Mouse (Mus musculus): Measurements from ENCODE around the gene Olfr703.

The Olfr703 gene

GRCm38 (mm10) chr7:106843060-106843459 is at the start of gene Olfr703:
Gene Olfr703, plus strand, starts transcription at chr7:106843360.
- no peak for DNase-seq (ENCODE audit: low spot score in 2 of 2)

- DNase-seq (ENCODE audit: low spot score in 2 of 2), result no peak
Measured at GRCm38 (mm10) chr7:106808734-106809133, 34.4 kb upstream of the Olfr703 start, which contains the start of gene Olfr700. Gene Olfr700, minus strand, starts transcription at chr7:106808834.

GRCm38 (mm10) chr7:106813829-106814228 is 29.3 kb upstream of the Olfr703 start, which contains the start of gene Olfr701:
Gene Olfr701, plus strand, starts transcription at chr7:106814129.
- DNase-seq (ENCODE audit: low spot score in 2 of 2), result no peak

GRCm38 (mm10) chr7:106815775-106816174 is 27.4 kb upstream of the Olfr703 start:
- DNase-seq (ENCODE audit: low spot score in 2 of 2), result no peak

GRCm38 (mm10) chr7:106818414-106818813 is 24.7 kb upstream of the Olfr703 start:
- no peak for DNase-seq (ENCODE audit: low spot score in 2 of 2)

GRCm38 (mm10) chr7:106833793-106834192 is 9.4 kb upstream of the Olfr703 start, which contains the start of gene Olfr702:
Gene Olfr702, minus strand, starts transcription at chr7:106833893.
- DNase-seq (ENCODE audit: low spot score in 2 of 2), result no peak

GRCm38 (mm10) chr7:106862885-106863284 is 19.7 kb downstream of the Olfr703 start, which contains the start of gene Olfr704:
Gene Olfr704, plus strand, starts transcription at chr7:106863185.
- DNase-seq (ENCODE audit: low spot score in 2 of 2), result no peak

GRCm38 (mm10) chr7:106876791-106877190 is 33.6 kb downstream of the Olfr703 start, which contains the start of gene Olfr705:
Gene Olfr705, minus strand, starts transcription at chr7:106876891.
- DNase-seq (ENCODE audit: low spot score in 2 of 2), result no peak

- DNase-seq (ENCODE audit: low spot score in 2 of 2), result no peak
Measured at GRCm38 (mm10) chr7:106888062-106888461, 44.9 kb downstream of the Olfr703 start, which contains the start of gene Olfr706. Gene Olfr706, minus strand, starts transcription at chr7:106888162.

All from frontal cortex, postnatal 14 days (tissue).